Mouse (Mus musculus): ENCODE measurements at regions not wholly inside any gene's neighbourhood (a gene's known extent, or its start where the extent isn't known, plus 50 kb on each side); places are given as distances from the start of the nearest gene placed in this dataset.
A peak's percentile ranks its signal among the peaks of the same experiment; 100 is the strongest.

DNA sequence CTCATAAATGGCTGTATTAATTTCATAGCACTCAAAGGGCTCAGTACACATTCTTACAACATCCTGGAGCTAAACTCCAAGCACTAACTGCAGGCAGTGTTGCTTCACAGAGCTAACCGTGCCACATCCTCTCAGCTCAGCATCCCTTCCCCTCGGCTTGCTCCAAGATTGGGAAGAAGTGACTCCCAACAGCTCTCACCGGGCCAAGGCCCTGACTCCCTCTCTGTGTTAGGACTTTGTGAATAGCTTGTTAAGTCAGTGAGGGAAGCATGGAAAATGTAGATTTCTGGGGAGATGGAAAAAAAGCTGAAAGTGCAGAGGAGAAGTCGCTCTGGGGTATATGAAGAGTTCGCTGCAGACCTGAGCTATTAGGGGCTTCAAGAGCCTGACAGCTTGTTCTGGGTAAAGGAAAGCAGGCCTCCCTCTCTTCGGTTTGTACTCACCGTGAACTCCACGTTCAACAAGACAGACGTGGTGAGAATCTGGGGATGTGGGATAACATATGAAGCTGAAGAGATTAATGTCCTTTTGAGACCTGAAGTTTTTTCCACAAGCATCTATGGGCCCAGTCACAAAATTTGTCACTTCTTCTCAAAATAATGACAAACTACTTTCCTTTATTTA, 213.5 kb upstream of the Sfrp2 start:
- no peak for DNase-seq (ENCODE audit: low read depth, low spot score)

GRCm38 (mm10) chr3:83553858-83554257, 212.3 kb upstream of the Sfrp2 start:
- DNase-seq (ENCODE audit: low read depth, low spot score) = no peak

DNA sequence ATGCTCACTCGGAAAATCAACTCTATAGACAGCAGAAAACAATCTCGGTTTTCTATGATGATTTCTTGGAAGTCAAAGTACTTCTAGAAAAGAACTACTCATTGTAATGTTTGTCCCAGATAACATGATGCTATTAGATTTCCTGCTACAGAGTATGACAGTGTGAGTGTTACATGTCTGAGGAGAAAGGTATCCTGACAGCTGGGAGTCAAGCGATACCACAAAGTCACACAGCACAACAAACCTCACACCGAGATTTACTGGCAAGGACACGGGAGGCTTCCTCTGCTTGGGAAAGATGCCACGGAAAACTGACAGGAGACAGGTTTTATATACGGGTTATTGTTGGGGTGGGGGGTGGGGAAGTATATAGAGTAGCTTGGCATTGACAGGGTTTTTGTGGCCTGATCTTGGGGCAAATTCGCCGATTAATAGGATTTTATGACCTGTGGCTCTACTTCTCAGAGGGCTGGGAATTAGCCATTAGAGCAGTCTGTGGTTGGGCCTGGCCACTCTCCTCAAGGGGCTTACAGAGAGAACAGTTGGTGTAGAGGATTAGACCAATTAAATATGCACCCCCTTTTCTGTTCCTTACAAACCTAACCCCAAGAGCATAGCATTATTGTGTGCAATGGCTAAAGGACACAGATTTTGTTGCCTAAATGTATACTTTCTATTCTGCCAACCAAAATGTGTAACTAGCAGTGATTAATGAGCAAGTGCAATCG, 209.2 kb upstream of the Sfrp2 start:
- no peak for DNase-seq (ENCODE audit: low read depth, low spot score)

- DNase-seq (ENCODE audit: low read depth, low spot score) = no peak
These were observed 204.1 kb upstream of the Sfrp2 start for GRCm38 (mm10) chr3:83562026-83562425.

- DNase-seq (ENCODE audit: low read depth, low spot score) = no peak
These were observed 190.6 kb upstream of the Sfrp2 start for GRCm38 (mm10) chr3:83575526-83575925.

DNA sequence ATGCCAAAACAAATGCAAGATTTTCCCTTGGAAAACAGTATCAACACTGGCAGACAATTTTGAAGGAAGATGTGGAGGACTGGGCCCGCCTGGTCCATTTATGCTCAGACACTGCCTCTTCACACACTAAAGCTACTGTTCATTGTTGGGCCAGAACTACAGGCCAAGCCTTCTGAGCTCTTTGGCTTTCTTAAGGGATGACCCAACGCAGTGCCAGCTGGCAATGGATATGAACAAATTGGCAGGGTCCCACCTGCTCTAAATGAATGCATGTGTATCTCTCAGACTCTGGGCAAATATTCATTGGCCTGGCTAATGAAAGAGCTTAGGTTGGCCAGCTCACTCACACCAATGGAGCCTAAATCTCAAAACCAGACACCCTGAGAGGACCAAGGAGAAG, 190.0 kb upstream of the Sfrp2 start:
- DNase-seq (ENCODE audit: low read depth, low spot score) = no peak

DNA sequence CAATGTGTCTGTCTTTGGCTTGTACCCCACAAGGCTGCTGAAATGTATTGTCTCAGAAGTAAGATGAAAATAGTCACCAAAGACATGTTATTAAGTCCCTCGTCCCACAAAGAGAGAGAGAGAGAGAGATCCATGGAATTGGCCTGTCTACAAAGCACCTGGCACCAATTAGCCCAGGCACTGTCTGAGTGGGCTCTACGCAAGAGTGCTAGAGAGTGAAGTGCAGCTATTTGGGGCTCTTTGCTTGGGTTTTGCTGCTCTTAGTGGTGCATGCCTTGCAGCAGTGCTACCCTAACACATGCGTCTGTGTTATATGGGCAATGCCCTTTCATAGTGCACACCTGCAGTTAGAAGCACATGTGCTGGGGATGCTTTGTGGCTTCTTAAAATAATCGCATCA, 185.4 kb upstream of the Sfrp2 start:
- DNase-seq (ENCODE audit: low read depth, low spot score) = no peak

GRCm38 (mm10) chr3:83582256-83582655, 183.9 kb upstream of the Sfrp2 start:
- DNase-seq (ENCODE audit: low read depth, low spot score) = no peak

- no peak for DNase-seq (ENCODE audit: low read depth, low spot score)
These were observed 182.9 kb upstream of the Sfrp2 start for GRCm38 (mm10) chr3:83583071-83583672.

DNA sequence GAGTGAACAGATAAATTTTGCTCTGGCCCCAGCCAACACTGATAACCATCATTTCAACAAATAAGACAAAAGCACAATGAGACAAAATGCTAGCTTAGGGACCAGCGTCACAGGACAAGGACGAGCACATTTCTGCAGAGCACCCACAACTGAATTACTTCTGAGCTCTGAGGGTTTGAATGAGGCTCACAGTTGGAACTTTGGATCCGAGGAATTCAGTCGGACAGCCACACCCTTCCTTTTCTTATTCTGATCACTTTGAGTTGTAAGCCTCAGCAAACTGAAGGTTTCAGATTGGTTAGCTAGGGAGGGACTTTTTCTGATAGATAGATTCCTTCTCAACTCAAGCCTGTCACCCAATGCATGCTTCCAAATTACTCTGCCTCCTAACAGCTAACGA, 180.0 kb upstream of the Sfrp2 start:
- no peak for DNase-seq (ENCODE audit: low read depth, low spot score)

- peak; percentile 11 for DNase-seq (ENCODE audit: low read depth, low spot score)
These were observed 179.6 kb upstream of the Sfrp2 start for GRCm38 (mm10) chr3:83586551-83586950.

DNA sequence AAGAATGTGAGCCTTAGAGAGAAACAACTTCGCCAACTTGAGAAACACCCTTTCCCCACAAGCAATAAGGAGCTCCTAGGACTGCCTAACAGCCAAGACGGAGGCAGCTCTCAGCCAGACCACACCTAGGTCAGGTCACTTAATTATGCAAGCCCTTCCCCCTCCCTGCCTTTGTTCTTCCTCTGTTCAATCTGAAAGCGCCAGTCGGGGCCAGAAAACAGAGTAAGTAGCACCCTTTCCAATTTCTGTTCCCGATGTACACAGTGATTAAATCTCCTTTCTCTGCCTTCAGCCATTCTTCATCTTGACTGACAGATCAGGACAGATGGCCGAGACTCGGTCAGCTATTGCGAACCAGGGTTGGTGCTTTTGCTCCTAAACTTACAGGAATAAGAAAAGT, 177.0 kb upstream of the Sfrp2 start:
- DNase-seq (ENCODE audit: low read depth, low spot score) = no peak

DNA sequence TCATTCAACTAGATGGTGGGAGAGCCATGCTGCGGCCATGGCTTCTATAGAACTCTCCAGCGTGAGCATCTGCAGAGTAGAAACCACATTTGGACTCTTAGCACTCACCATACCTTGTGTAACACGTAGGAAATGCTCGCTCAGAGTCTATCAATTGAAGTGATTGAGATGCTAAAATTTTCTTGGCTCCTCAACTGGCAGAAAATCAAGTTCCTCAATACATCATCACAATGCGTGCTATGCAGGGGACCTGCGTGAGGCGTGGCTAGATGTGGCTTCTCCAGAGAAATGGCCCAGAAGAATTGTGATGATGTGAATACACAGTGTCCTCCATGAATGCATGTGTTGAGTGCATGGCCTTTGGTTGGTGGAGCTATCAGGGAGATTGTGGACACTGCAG, 174.9 kb upstream of the Sfrp2 start:
- no peak for DNase-seq (ENCODE audit: low read depth, low spot score)

GRCm38 (mm10) chr3:83593321-83593720, 172.8 kb upstream of the Sfrp2 start:
- no peak for DNase-seq (ENCODE audit: low read depth, low spot score)

- no peak for DNase-seq (ENCODE audit: low read depth, low spot score)
These were observed 164.6 kb upstream of the Sfrp2 start for GRCm38 (mm10) chr3:83601506-83601905.

- DNase-seq (ENCODE audit: low read depth, low spot score) = no peak
These were observed 156.9 kb upstream of the Sfrp2 start for GRCm38 (mm10) chr3:83609095-83609770.

GRCm38 (mm10) chr3:83620435-83620834, 145.7 kb upstream of the Sfrp2 start:
- DNase-seq (ENCODE audit: low read depth, low spot score) = no peak

DNA sequence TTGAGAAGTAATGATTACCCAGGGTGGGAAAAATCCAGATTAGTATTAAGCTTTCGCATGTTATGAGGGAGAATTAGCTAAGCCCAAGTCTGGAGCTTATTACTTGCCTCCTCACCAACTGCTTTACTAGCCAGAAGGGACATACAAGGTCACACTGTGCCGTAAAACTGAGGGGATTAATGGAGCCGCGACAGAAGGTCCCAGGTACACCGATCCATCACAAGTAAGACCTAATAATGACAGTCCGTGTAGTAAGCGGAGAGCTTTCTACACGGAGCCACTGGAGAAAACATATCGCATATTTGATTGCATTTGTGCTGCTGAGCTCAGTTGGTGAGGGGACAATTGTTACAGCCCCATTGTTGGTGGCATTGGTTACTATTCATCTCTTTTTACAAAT, 133.1 kb upstream of the Sfrp2 start:
- peak; percentile 31 for DNase-seq (ENCODE audit: low read depth, low spot score)

GRCm38 (mm10) chr3:83640433-83640832, 125.7 kb upstream of the Sfrp2 start:
- DNase-seq (ENCODE audit: low read depth, low spot score) = no peak

GRCm38 (mm10) chr3:83663716-83664115, 102.4 kb upstream of the Sfrp2 start:
- DNase-seq (ENCODE audit: low read depth, low spot score) = no peak

DNA sequence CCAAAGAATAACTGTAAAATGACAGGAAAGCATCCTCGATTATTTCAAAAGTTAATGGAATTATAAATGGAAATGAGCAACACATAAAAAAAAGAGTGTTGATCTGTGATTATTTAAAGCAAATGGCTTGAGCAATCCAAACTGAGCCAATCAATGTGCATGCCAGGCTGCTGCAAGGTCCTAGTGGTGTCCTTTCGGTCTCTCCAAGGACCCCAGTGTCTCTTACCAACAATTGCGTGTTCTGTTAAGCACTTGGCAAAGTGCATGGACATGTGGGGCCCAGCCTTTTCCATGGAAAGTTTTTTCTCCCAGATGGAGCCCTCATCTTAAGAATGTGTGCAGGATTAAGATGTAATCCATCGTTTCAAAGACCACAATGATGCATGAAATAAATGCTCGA, 90.0 kb upstream of the Sfrp2 start:
- no peak for DNase-seq (ENCODE audit: low read depth, low spot score)

DNA sequence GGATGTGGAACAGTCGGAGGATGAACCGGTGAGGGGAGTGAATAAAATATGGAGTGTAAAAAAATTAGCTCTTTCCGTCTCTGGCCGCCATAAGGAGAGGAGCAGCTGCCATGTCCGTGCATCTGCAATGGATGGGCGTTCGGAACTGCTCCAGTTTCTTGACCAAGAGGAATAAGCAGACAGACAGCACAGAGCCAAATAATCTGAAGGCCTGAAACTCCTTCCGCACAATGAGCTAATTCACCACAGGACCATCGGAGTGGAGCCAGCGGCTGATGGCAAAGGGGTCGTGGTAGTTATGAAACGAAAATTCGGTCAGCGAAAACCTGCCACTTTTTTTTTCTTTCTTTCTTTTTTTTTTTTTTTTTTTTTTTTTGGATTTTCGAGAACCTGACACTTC, 79.5 kb upstream of the Sfrp2 start:
- DNase-seq (ENCODE audit: low read depth, low spot score) = no peak

DNA sequence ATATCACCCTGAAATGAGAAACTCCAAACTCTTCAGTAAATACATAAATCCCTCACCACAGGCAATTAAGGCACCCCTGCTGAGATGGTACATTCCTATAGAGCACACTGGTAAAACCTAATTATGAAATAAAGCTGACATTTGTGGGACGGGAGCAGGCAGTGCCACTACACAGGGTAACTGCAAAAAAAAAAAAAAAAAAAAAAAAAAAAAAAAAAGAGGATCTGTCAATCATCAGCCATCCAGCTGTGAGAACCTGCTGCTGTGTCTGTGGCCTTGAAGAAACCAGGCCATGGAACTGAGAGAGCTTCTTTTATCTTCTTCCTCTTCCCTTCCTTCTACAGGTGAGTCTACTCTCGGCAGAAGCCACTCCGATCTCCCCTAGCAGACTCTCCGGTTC, 78.6 kb upstream of the Sfrp2 start:
- DNase-seq (ENCODE audit: low read depth, low spot score) = no peak
